Mouse (Mus musculus) midbrain, embryonic 14.5 days (tissue): Measurements from ENCODE around the gene Syngap1. TPM values are rescaled to one million over a fixed set of nuclear protein-coding genes. Genes with fewer than 3 reads are reported as not detected.
"Not testable (repeated sequence)": the region's sequence is repeated elsewhere in the genome, so short reads cannot be mapped to it uniquely, and the experiment has no call there.

ENCODE experiments used
- ATAC-seq: fragments of 200-750 bp; cut with Nextera tagmentation; 2 replicates; pipeline ENCODE4 v1.8.0; 2017; ENCODE audit warnings: moderate number of reproducible peaks, moderate library complexity; ENCODE audit not compliant: low FRiP score, low TSS enrichment
- DNase-seq: peaks from one replicate; pipeline ENCODE4 v3.0.0-alpha.2; 2015
- H3K27ac ChIP-seq: fragments of 300-500 bp; sonication (generic); replicated peaks from 2 replicates; pipeline ENCODE4 v1.5.1; 2014; ENCODE audit warnings: mild to moderate bottlenecking, low read depth, low read length, moderate library complexity
- H3K27me3 ChIP-seq: fragments of 300-500 bp; sonication (generic); 2 replicates; pipeline ENCODE4 v1.6.1; 2014; ENCODE audit warnings: low read length, control low read depth, mixed read lengths; ENCODE audit not compliant: control insufficient read depth, insufficient read depth
- H3K36me3 ChIP-seq: fragments of 300-500 bp; sonication (generic); 2 replicates; pipeline ENCODE4 v1.6.1; 2014; ENCODE audit warnings: low read length, control low read depth; ENCODE audit not compliant: control insufficient read depth, insufficient read depth
- H3K4me1 ChIP-seq: fragments of 300-500 bp; sonication (generic); 2 replicates; pipeline ENCODE4 v1.6.1; 2014; ENCODE audit warnings: mild to moderate bottlenecking, antibody characterized with exemption, low read length, control low read depth; ENCODE audit not compliant: control insufficient read depth, insufficient read depth
- H3K4me2 ChIP-seq: fragments of 300-500 bp; sonication (generic); 2 replicates; pipeline ENCODE4 v1.6.1; 2014; ENCODE audit warnings: mild to moderate bottlenecking, low read length, moderate library complexity
- H3K4me3 ChIP-seq: fragments of 300-500 bp; sonication (generic); replicated peaks from 2 replicates; pipeline ENCODE4 v1.5.1; 2014; ENCODE audit warnings: low read depth, low read length
- H3K9ac ChIP-seq: fragments of 300-500 bp; sonication (generic); replicated peaks from 2 replicates; pipeline ENCODE4 v1.6.1; 2014; ENCODE audit warnings: mild to moderate bottlenecking, low read length, moderate library complexity
- H3K9me3 ChIP-seq: fragments of 300-500 bp; sonication (generic); 2 replicates; pipeline ENCODE4 v1.6.1; 2016; ENCODE audit warnings: low read length, control low read depth, mixed read lengths; ENCODE audit not compliant: control insufficient read depth
- WGBS: fragments of 180-500 bp; shearing (Covaris S2); extraction: QIAGEN DNeasy Blood & Tissue Kit; methylation state at CpG from one replicate; pipeline ENCODE4 v1.1.7; 2014; 5-methylcytosine and 5-hydroxymethylcytosine counted together
- polyA plus RNA-seq: library from polyadenylated mRNA; unstranded; fragments of >200 nt; fragmentation: Nextera tagmentation; extraction: Ambion mirVana; gene quantifications from 2 replicates; pipeline ENCODE4 v1.2.1, GENCODE M21; 2014

The Syngap1 gene
- polyA plus RNA-seq = 5.5 and 9.7 TPM in 2 replicates

DNA sequence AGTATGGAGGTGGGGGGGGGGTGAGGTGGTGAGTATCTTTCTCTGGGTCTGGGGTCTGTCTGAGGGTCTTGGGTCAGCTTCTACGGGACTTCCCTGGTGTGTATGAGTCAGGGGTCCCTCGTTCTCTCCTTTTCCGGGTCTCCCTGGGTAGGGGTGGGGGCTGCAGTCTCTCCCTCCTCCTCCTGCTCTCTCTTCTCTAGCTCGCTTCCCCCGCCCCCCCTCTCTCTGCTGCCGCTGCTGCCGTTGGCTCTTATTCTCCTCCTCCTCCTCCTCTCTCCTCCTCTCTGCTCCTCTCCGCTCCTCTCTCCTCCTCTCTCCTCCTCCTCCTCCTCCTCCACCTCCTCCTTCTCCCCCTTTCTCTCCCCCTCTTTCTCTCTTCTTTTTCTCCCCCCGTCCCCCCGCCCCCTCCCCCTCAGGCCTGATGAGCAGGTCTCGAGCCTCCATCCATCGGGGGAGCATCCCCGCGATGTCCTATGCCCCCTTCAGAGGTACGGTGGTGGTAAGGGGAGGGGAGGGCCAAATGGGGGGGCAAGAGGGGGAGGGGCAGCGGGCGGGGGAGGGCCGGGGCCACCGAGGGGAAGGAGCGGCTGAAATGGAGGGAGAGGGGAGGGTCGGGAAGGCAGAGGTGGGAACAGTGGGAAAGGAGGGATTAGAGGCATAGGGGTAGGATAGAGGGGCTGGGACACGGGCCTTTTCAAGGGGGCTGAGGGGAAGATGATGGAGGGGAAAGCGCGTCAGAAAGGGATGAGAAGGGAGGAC is at the start of gene Syngap1:
Syngap1 (plus strand) TSS at position 223 of the 759 bp plus-strand sequence.
- Histone ChIP-seq H3K9ac (peak within 1 kb of the TSS; percentile 75), H3K4me2 (peak within 1 kb of the TSS; percentile 96), H3K27me3 (no peaks in the 10 kb centered on the region), H3K4me3 (peak within 1 kb of the TSS; percentile 61), H3K9me3 (no peaks in the 10 kb centered on the region), H3K27ac (peak within 1 kb of the TSS; percentile 98), H3K4me1 (peaks cover 46% of the 10 kb centered on the region), H3K36me3 (peaks cover 12% of the 10 kb centered on the region)
- 3% methylated on average over 22 of the region's 24 CpGs for WGBS
- DNase-seq = peak; percentile 80
- ATAC-seq = no peak

GRCm38 (mm10) chr17:26892635-26893375 is 48.2 kb upstream of the Syngap1 start:
- no peak overlapping the region for H3K4me2 ChIP-seq
- DNase-seq = peak; percentile 4
- no peak overlapping the region for H3K4me3 ChIP-seq
- H3K9ac ChIP-seq = no peak overlapping the region; the same call in 1 of the 2 replicates
- H3K27ac ChIP-seq = no peak overlapping the region
- no peaks in the 10 kb centered on the region for H3K9me3 ChIP-seq
- no peaks in the 10 kb centered on the region for H3K36me3 ChIP-seq
- 41% methylated on average over 16 of the region's 16 CpGs for WGBS
- H3K27me3 ChIP-seq = no peaks in the 10 kb centered on the region
- peaks cover 11% of the 10 kb centered on the region for H3K4me1 ChIP-seq
- ATAC-seq = no peak; the same call in 1 of the 2 replicates

DNA sequence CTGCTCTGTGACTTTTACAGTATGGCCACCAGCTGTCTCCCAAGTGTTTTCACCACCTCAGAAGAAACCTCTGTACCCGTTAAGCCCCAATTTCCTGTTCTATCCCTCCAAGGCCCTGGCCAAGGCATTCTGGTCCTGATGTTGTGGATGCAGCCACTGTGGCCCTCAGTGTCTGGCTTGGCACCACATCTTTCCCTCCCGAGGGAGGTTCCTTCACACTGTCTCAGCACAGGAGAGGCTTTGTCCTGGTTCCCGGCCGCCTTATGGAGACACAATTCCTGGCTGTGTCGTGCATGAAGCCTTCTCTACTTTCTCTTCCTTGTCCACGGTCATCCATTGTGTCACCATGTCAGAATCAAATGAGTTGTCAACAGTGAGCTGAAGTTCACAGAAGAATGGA is 47.6 kb upstream of the Syngap1 start:
- WGBS = 49% methylated on average over 6 of the region's 6 CpGs
- no peak overlapping the region for H3K9ac ChIP-seq
- no peak for DNase-seq

DNA sequence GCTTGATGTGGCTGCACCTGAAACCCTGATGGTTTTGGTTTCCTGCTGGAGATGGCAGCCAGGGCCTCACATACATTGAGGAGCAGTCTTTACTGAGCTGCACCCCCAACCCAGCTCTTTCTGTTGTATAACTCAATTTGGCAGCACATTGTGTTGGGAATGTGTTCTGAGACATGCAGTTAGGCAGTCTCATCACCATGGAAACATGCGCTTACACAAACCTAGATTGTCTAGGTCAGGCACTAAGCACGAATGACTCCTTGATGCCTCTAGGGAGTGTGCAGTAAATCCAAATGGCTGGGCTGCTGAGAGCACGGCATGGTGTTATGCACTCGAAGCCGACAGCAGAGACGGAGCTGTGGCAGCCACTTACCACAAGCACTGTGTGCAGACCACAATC is 46.7 kb upstream of the Syngap1 start:
- no peaks in the 10 kb centered on the region for H3K27me3 ChIP-seq
- H3K36me3 ChIP-seq = no peaks in the 10 kb centered on the region
- DNase-seq (no peak), ATAC-seq (no peak)
- WGBS = 69% methylated on average over 6 of the region's 6 CpGs
- H3K27ac ChIP-seq = no peak overlapping the region
- no peak overlapping the region for H3K9ac ChIP-seq
- no peaks in the 10 kb centered on the region for H3K9me3 ChIP-seq
- H3K4me1 ChIP-seq = peaks cover 11% of the 10 kb centered on the region
- no peak overlapping the region for H3K4me2 ChIP-seq
- no peak overlapping the region for H3K4me3 ChIP-seq

More for the DNA sequence above, 47.6 kb upstream of the Syngap1 start:
- Histone ChIP-seq H3K4me2 (no peak overlapping the region), H3K36me3 (no peaks in the 10 kb centered on the region), H3K4me1 (peaks cover 11% of the 10 kb centered on the region), H3K27ac (no peak overlapping the region), H3K4me3 (no peak overlapping the region), H3K9me3 (no peaks in the 10 kb centered on the region), H3K27me3 (no peaks in the 10 kb centered on the region)
- ATAC-seq = no peak

GRCm38 (mm10) chr17:26895578-26895977 is 45.5 kb upstream of the Syngap1 start:
- 13% methylated on average over 10 of the region's 10 CpGs for WGBS
- Histone ChIP-seq H3K27ac (no peak overlapping the region), H3K9ac (no peak overlapping the region), H3K4me2 (no peak overlapping the region), H3K4me1 (peaks cover 11% of the 10 kb centered on the region), H3K27me3 (no peaks in the 10 kb centered on the region), H3K9me3 (no peaks in the 10 kb centered on the region), H3K4me3 (no peak overlapping the region), H3K36me3 (no peaks in the 10 kb centered on the region)
- no peak for ATAC-seq
- peak; percentile 77 for DNase-seq

DNA sequence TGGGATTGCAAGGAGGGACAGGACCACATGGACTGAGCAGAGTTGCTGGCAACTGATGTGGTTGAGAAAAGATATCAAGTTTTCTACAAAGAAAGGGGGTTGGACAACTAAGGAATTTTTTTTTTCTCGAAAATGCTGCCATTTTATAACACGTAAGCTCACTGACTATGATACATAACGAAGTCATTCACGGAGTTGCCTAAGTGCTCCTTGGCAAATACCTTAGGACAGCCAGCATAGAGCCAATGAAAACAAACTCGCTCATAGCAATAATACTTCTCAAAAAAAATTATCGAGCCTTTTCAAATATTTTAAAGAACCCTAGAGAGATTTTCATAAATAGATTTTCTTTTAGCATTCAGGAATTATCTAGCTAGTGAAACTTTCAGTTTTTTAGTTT is 40.1 kb upstream of the Syngap1 start:
- Histone ChIP-seq H3K36me3 (no peaks in the 10 kb centered on the region), H3K4me1 (no peaks in the 10 kb centered on the region), H3K27ac (no peak overlapping the region), H3K9ac (no peak overlapping the region), H3K4me2 (no peak overlapping the region), H3K27me3 (no peaks in the 10 kb centered on the region), H3K9me3 (no peaks in the 10 kb centered on the region), H3K4me3 (no peak overlapping the region)
- no peak for ATAC-seq
- DNase-seq = no peak
- 85% methylated on average over 6 of the region's 6 CpGs for WGBS

- no peaks in the 10 kb centered on the region for H3K4me1 ChIP-seq
- no peak overlapping the region for H3K9ac ChIP-seq
- H3K9me3 ChIP-seq = no peaks in the 10 kb centered on the region
- H3K4me3 ChIP-seq = no peak overlapping the region
- ATAC-seq = no peak
- no peaks in the 10 kb centered on the region for H3K27me3 ChIP-seq
- DNase-seq = no peak
- no peak overlapping the region for H3K27ac ChIP-seq
- no peak overlapping the region for H3K4me2 ChIP-seq
- no peaks in the 10 kb centered on the region for H3K36me3 ChIP-seq
- 65% methylated on average over 5 of the region's 5 CpGs for WGBS
Measured at GRCm38 (mm10) chr17:26904320-26904719, 36.7 kb upstream of the Syngap1 start.

- ATAC-seq, DNase-seq, H3K4me1 ChIP-seq, H3K27me3 ChIP-seq, H3K9me3 ChIP-seq, H3K4me2 ChIP-seq, H3K36me3 ChIP-seq, H3K27ac ChIP-seq, H3K4me3 ChIP-seq, H3K9ac ChIP-seq: not testable (repeated sequence)
- WGBS = 79% methylated on average over 14 of the region's 15 CpGs
Measured at GRCm38 (mm10) chr17:26907506-26907905, 33.5 kb upstream of the Syngap1 start.
